Mouse (Mus musculus): Measurements from ENCODE around the gene Mex3a. TPM values are rescaled to one million over a fixed set of nuclear protein-coding genes. Genes with fewer than 3 reads are reported as not detected.
A peak's percentile ranks its signal among the peaks of the same experiment; 100 is the strongest.

Mex3a gene
- total and polyA plus RNA-seq, 3 experiments, result 1.1 to 4.9 (median 2.5) TPM

DNA sequence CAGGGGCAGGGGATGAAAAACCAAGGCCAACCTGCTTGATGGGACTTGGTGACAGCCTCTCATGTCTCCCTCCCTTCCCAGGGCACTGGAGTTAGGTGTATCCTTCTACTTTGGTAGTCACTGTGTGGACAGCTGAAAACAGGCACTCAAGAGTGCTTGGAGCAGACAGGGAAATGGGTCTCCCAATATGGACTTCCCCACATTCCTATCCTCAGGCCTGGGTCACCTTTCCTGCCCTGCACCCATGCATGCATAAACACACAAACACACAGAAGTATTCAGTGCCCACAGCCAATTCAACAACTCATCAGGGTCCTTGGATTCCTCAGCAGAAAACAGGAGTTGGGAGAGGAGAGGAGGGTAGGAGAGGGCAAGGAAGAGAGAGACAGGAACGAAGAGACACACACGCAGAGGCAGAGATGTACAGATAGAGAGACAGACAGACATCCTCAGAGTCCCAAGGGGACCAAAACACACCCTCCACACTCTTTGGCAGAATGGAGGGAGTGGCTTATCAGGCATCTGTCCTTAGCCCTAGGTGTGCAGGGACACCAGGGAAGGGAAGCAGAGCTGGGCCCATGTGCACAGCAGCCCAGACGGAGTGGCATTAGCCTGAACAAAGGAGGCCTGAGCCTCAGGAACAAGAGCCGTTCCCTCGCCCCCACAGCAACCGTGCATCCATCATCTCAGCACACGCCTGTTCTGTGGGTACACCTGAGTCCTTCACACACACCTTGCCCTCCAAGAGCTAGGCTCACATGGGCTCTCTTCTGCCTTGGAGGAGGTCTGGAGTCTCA is 2.8 kb upstream of the Mex3a start:
- TF ChIP-seq BHLHE40 (IDR thresholded peaks at IDR 0.05; ENCODE audit: low read depth, low read length), result no peak
- TF ChIP-seq TBP (conservative IDR thresholded peaks at IDR 0.05; ENCODE audit: low read depth, low read length), result no peak
- TF ChIP-seq JUND (conservative IDR thresholded peaks at IDR 0.05; ENCODE audit: low read depth, low read length), result no peak
- TF ChIP-seq ZMIZ1 (IDR thresholded peaks at IDR 0.05; ENCODE audit: low read depth, low read length), result no peak
- TF ChIP-seq CHD2 (IDR thresholded peaks at IDR 0.05; ENCODE audit: low read length), result no peak
- TF ChIP-seq IRF4 (IDR thresholded peaks at IDR 0.05; ENCODE audit: low read depth, low read length), result no peak
- TF ChIP-seq JUN (IDR thresholded peaks at IDR 0.05; ENCODE audit: insufficient read depth, low read depth, low read length), result no peak
- TF ChIP-seq UBTF (IDR thresholded peaks at IDR 0.05; ENCODE audit: low read depth, low read length), result no peak
- no peak for TF ChIP-seq ETS1 (conservative IDR thresholded peaks at IDR 0.05; ENCODE audit: low read depth, low read length)
- TF ChIP-seq POLR2A (IDR thresholded peaks at IDR 0.05; ENCODE audit: low read depth, low read length), result no peak
- no peak for TF ChIP-seq ELF1 (IDR thresholded peaks at IDR 0.05; ENCODE audit: low read depth, low read length)
- no peak for TF ChIP-seq MAFK (IDR thresholded peaks at IDR 0.05; ENCODE audit: insufficient replicate concordance, low read length)
- no peak for TF ChIP-seq RAD21 (IDR thresholded peaks at IDR 0.05; ENCODE audit: low read depth, low read length)
- TF ChIP-seq USF2 (conservative IDR thresholded peaks at IDR 0.05; ENCODE audit: low read depth, low read length), result no peak
- Histone ChIP-seq H3K79me2 (replicated peaks; ENCODE audit: control insufficient read depth, extremely low read depth, insufficient read depth, poor library complexity, severe bottlenecking) (no peaks in the 10 kb centered on the region), H3K4me2 (ENCODE audit: insufficient read depth, low read depth, poor library complexity, severe bottlenecking) (no peak overlapping the region), H3K9me3 (replicated peaks; ENCODE audit: low read length) (no peaks in the 10 kb centered on the region), H3K36me3 (replicated peaks in 1 of 2; ENCODE audit: control insufficient read depth in 1 of 2, insufficient read depth in 1 of 2, low read length in 1 of 2) (peaks cover 2 to 25% of the 10 kb centered on the region in 2 experiments), H3K27ac (ENCODE audit: insufficient read depth, low read depth) (no peak overlapping the region), H3K9ac (ENCODE audit: insufficient read depth, low read depth) (no peak overlapping the region), H3K4me1 (ENCODE audit: control insufficient read depth in 1 of 2, insufficient read depth in 2 of 2) (peaks cover 20 to 49% of the 10 kb centered on the region in 2 experiments), H3K27me3 (replicated peaks) (peaks cover 9% of the 10 kb centered on the region), H3K4me3 (replicated peaks in 1 of 3; ENCODE audit: low read depth in 2 of 3, low read length in 2 of 3, poor library complexity in 1 of 3) (no peak overlapping the region)
- in situ Hi-C loops (cut with MboI; ENCODE audit: low pct_ligation_motif_present, low pct_unique_long_range_greater_than_20kb, low sequenced_read_pairs), result no loop called here
- dilution Hi-C loops (cut with MboI; ENCODE audit: extremely low pct_ligation_motif_present, extremely low pct_unique_long_range_greater_than_20kb, low sequenced_read_pairs), result no loop called here
- no peak for DNase-seq (ENCODE audit: extremely low read depth)

DNA sequence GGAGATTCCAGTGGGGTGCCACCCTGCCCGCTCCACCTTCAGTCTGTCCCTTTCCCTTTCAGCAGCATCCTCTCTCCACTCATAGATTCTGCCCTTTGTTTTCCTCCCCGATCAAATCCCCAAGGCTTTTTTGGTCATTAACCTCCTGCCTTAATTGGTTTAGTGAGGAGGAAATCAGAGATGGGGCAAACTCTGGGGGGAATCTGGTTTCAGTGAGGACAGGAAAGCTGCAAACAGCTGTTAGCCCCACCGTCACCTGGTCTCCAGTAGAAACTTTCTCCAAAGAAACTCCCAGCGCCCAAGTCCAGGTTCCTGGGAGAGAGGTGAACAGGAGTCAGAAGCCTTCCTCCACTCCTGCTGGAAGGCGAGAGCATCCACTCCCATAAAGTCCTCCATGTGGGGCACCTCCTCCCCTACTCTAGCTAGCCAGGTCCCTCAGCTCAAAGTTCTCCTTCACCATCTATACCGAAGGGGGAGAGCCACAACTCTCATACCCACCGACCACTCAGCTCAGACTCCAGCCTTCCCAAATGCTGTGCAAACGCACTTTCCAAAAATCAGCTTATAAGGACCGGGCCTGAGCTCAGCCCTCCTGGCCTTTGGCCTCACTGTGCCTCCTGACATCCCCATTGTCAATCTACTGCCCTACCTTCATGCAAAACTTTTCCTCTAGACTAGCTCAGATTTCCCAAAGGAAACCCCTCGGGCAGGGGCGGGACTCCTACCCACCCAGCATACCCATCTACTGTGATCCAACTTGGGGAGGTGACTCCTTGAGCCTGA is 1.9 kb upstream of the Mex3a start:
- Histone ChIP-seq H3K36me3 (replicated peaks in 1 of 2; ENCODE audit: control insufficient read depth in 1 of 2, insufficient read depth in 1 of 2, low read length in 1 of 2) (peaks cover 0 to 17% of the 10 kb centered on the region in 2 experiments), H3K4me3 (replicated peaks in 1 of 3; ENCODE audit: low read depth in 2 of 3, low read length in 2 of 3, poor library complexity in 1 of 3) (peak overlapping the region in 2 of 3 experiments; percentile 59 to 79), H3K79me2 (replicated peaks; ENCODE audit: control insufficient read depth, extremely low read depth, insufficient read depth, poor library complexity, severe bottlenecking) (no peaks in the 10 kb centered on the region), H3K4me1 (ENCODE audit: control insufficient read depth in 1 of 2, insufficient read depth in 2 of 2) (peaks cover 20 to 53% of the 10 kb centered on the region in 2 experiments), H3K27ac (ENCODE audit: insufficient read depth, low read depth) (no peak overlapping the region), H3K4me2 (ENCODE audit: insufficient read depth, low read depth, poor library complexity, severe bottlenecking) (peak overlapping the region; percentile 92), H3K27me3 (replicated peaks) (peaks cover 9% of the 10 kb centered on the region), H3K9me3 (replicated peaks; ENCODE audit: low read length) (no peaks in the 10 kb centered on the region), H3K9ac (ENCODE audit: insufficient read depth, low read depth) (peak overlapping the region; percentile 95; the same call in 1 of the 2 replicates)
- dilution Hi-C loops (cut with MboI; ENCODE audit: extremely low pct_ligation_motif_present, extremely low pct_unique_long_range_greater_than_20kb, low sequenced_read_pairs) (no loop called here), in situ Hi-C loops (cut with MboI; ENCODE audit: low pct_ligation_motif_present, low pct_unique_long_range_greater_than_20kb, low sequenced_read_pairs) (no loop called here)
- no peak for DNase-seq (ENCODE audit: extremely low read depth)
- TF ChIP-seq E2F4 (IDR thresholded peaks at IDR 0.05; ENCODE audit: insufficient replicate concordance, low read depth, low read length) (no peak), HCFC1 (IDR thresholded peaks at IDR 0.05; ENCODE audit: low read depth, low read length) (no peak), ZNF384 (IDR thresholded peaks at IDR 0.05; ENCODE audit: low read depth, low read length) (no peak), NELFE (IDR thresholded peaks at IDR 0.05; ENCODE audit: low read depth, low read length) (no peak), TBP (conservative IDR thresholded peaks at IDR 0.05; ENCODE audit: low read depth, low read length) (no peak), CTCF (conservative IDR thresholded peaks at IDR 0.05 in 1 of 2, IDR thresholded peaks at IDR 0.05 in 1 of 2; ENCODE audit: low read depth in 2 of 2, low read length in 2 of 2) (no peak), IRF4 (IDR thresholded peaks at IDR 0.05; ENCODE audit: low read depth, low read length) (no peak), JUND (conservative IDR thresholded peaks at IDR 0.05; ENCODE audit: low read depth, low read length) (no peak), SIN3A (IDR thresholded peaks at IDR 0.05; ENCODE audit: low read length) (no peak), RCOR1 (conservative IDR thresholded peaks at IDR 0.05; ENCODE audit: low read depth, low read length) (no peak), USF2 (conservative IDR thresholded peaks at IDR 0.05; ENCODE audit: low read depth, low read length) (no peak), JUN (IDR thresholded peaks at IDR 0.05; ENCODE audit: insufficient read depth, low read depth, low read length) (no peak), MAFK (IDR thresholded peaks at IDR 0.05; ENCODE audit: insufficient replicate concordance, low read length) (no peak), ZMIZ1 (IDR thresholded peaks at IDR 0.05; ENCODE audit: low read depth, low read length) (no peak), GABPA (IDR thresholded peaks at IDR 0.05; ENCODE audit: insufficient replicate concordance, low read depth, low read length) (no peak), TCF12 (IDR thresholded peaks at IDR 0.05; ENCODE audit: low read depth, low read length) (no peak), ZKSCAN1 (IDR thresholded peaks at IDR 0.05; ENCODE audit: borderline replicate concordance, low read depth, low read length) (no peak), MXI1 (IDR thresholded peaks at IDR 0.05; ENCODE audit: low read depth, low read length) (no peak), ETS1 (conservative IDR thresholded peaks at IDR 0.05; ENCODE audit: low read depth, low read length) (no peak), CHD1 (IDR thresholded peaks at IDR 0.05; ENCODE audit: low read depth, low read length) (no peak)

All from CH12.LX (cell line).